Mouse (Mus musculus) lung, embryonic 14.5 days (tissue): ENCODE results near the gene Ercc1. TPM values are rescaled to one million over a fixed set of nuclear protein-coding genes. Genes with fewer than 3 reads are reported as not detected.
A peak's percentile ranks its signal among the peaks of the same experiment; 100 is the strongest.

Source experiments
- ATAC-seq: fragments of 200-750 bp; cut with Nextera tagmentation; 2 replicates; pipeline ENCODE4 v1.8.0; 2017; ENCODE audit warnings: mild to moderate bottlenecking, moderate TSS enrichment, moderate library complexity; ENCODE audit not compliant: insufficient read depth
- DNase-seq: peaks from one replicate; pipeline ENCODE4 v3.0.0-alpha.2; 2015
- H3K27ac ChIP-seq: fragments of 300-500 bp; sonication (generic); 2 replicates; pipeline ENCODE4 v1.5.1; 2014; ENCODE audit warnings: low read depth, mild to moderate bottlenecking, moderate library complexity
- H3K27me3 ChIP-seq: fragments of 300-500 bp; sonication (generic); 2 replicates; pipeline ENCODE4 v1.6.1; 2014; ENCODE audit warnings: low read length, control low read depth; ENCODE audit not compliant: insufficient read depth
- H3K36me3 ChIP-seq: fragments of 300-500 bp; sonication (generic); 2 replicates; pipeline ENCODE4 v1.6.1; 2014; ENCODE audit warnings: control low read depth; ENCODE audit not compliant: insufficient read depth
- H3K4me1 ChIP-seq: fragments of 300-500 bp; sonication (generic); 2 replicates; pipeline ENCODE4 v1.6.1; 2014; ENCODE audit warnings: antibody characterized with exemption, control low read depth; ENCODE audit not compliant: insufficient read depth
- H3K4me2 ChIP-seq: fragments of 300-500 bp; sonication (generic); 2 replicates; pipeline ENCODE4 v1.6.1; 2014; ENCODE audit warnings: mild to moderate bottlenecking
- H3K4me3 ChIP-seq: fragments of 300-500 bp; sonication (generic); 2 replicates; pipeline ENCODE4 v1.5.1; 2014; ENCODE audit warnings: low read depth, low read length
- H3K9ac ChIP-seq: fragments of 300-500 bp; sonication (generic); 2 replicates; pipeline ENCODE4 v1.6.1; 2014
- H3K9me3 ChIP-seq: fragments of 300-500 bp; sonication (generic); 2 replicates; pipeline ENCODE4 v1.6.1; 2016; ENCODE audit warnings: low read depth, low read length, control low read depth
- CTCF ChIP-seq: IDR thresholded peaks from 2 replicates; pipeline ENCODE4 v1.5.1; 2016; ENCODE audit warnings: antibody characterized with exemption, low read depth
- WGBS: fragments of 180-500 bp; shearing (Covaris S2); extraction: QIAGEN DNeasy Blood & Tissue Kit; methylation state at CpG from one replicate; pipeline ENCODE4 v1.1.7; 2014; 5-methylcytosine and 5-hydroxymethylcytosine counted together
- polyA plus RNA-seq: library from polyadenylated mRNA; unstranded; fragments of >200 nt; fragmentation: Nextera tagmentation; extraction: Ambion mirVana; gene quantifications from 2 replicates; pipeline ENCODE4 v1.2.1, GENCODE M21; 2014

Gene Ercc1
- polyA plus RNA-seq, 1 experiment from 2014 or later, result 90.5 TPM

GRCm38 (mm10) chr7:19305796-19306765, 38.5 kb upstream of the Ercc1 start:
- no peak for TF ChIP-seq CTCF
- H3K9ac ChIP-seq, result no peak overlapping the region
- no peak for DNase-seq
- H3K27ac ChIP-seq, result no peak overlapping the region
- no peaks in the 10 kb centered on the region for H3K36me3 ChIP-seq
- H3K27me3 ChIP-seq, result peaks cover 58% of the 10 kb centered on the region
- H3K4me3 ChIP-seq, result no peak overlapping the region
- no peak overlapping the region for H3K4me2 ChIP-seq
- 49% methylated on average over 16 of the region's 16 CpGs for WGBS
- ATAC-seq, result no peak
- no peaks in the 10 kb centered on the region for H3K4me1 ChIP-seq
- no peaks in the 10 kb centered on the region for H3K9me3 ChIP-seq

DNA sequence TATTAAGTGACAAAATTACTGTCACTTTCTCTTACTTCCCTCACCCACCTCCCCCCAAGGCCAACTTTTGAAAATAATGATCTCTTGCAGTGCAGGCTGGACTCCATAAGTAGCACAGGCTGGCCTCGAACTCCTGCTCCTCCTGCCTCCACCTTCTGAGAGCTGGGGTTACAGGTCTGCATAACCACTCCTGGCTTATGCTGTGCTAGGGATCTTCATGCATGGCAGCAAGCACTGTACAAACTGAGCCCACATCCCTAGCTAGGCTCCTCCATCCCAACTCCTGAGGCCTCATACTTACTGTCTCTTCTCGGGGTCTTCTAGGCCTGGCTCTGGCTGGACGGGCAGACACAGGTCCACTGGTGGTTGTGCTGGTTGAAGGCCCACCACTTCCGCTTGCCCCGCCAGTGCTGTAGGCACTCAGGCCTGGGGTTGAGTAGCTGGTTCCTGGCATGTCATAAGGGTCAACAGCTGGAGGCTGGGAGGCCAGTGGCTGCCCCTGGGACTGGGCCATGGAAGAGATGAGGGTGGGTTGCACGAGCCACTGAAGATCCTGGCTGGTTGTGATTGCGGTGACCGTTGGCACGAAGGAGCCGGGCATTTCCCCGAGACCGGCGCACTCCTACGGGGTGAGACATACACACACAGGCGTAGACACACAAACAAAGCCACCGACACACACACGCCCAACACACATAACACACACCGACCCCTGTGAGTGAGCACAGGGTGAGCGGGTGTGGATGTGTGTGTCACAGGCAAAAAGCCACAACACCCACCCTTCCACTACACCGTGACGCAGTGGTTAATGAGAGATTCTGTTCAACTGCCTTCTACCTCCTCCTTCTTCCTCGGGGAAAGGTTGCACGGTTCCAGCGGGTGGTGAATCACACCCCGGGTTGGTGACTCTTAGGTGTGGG, 37.5 kb upstream of the Ercc1 start:
- 66% methylated on average over 25 of the region's 25 CpGs for WGBS

GRCm38 (mm10) chr7:19307739-19308453, 36.7 kb upstream of the Ercc1 start:
- Histone ChIP-seq H3K9ac (peak overlapping the region; percentile 49), H3K4me2 (peak overlapping the region; percentile 100), H3K4me1 (no peaks in the 10 kb centered on the region), H3K9me3 (no peaks in the 10 kb centered on the region), H3K27ac (peak overlapping the region; percentile 77), H3K36me3 (no peaks in the 10 kb centered on the region), H3K4me3 (peak overlapping the region; percentile 57), H3K27me3 (peaks cover 46% of the 10 kb centered on the region)
- ATAC-seq (peak; percentile 61), DNase-seq (peak; percentile 81)
- peak; percentile 31 for TF ChIP-seq CTCF
- 2% methylated on average over 18 of the region's 18 CpGs for WGBS

More for the DNA sequence above, 37.5 kb upstream of the Ercc1 start:
- H3K4me1 ChIP-seq, result no peaks in the 10 kb centered on the region
- no peak overlapping the region for H3K9ac ChIP-seq
- H3K27ac ChIP-seq, result no peak overlapping the region
- no peaks in the 10 kb centered on the region for H3K9me3 ChIP-seq
- no peak for DNase-seq
- H3K4me3 ChIP-seq, result no peak overlapping the region; the same call in 1 of the 2 replicates
- no peak for TF ChIP-seq CTCF
- peaks cover 54% of the 10 kb centered on the region for H3K27me3 ChIP-seq
- no peaks in the 10 kb centered on the region for H3K36me3 ChIP-seq
- ATAC-seq, result no peak
- peak overlapping the region; percentile 100; the same call in 1 of the 2 replicates for H3K4me2 ChIP-seq

DNA sequence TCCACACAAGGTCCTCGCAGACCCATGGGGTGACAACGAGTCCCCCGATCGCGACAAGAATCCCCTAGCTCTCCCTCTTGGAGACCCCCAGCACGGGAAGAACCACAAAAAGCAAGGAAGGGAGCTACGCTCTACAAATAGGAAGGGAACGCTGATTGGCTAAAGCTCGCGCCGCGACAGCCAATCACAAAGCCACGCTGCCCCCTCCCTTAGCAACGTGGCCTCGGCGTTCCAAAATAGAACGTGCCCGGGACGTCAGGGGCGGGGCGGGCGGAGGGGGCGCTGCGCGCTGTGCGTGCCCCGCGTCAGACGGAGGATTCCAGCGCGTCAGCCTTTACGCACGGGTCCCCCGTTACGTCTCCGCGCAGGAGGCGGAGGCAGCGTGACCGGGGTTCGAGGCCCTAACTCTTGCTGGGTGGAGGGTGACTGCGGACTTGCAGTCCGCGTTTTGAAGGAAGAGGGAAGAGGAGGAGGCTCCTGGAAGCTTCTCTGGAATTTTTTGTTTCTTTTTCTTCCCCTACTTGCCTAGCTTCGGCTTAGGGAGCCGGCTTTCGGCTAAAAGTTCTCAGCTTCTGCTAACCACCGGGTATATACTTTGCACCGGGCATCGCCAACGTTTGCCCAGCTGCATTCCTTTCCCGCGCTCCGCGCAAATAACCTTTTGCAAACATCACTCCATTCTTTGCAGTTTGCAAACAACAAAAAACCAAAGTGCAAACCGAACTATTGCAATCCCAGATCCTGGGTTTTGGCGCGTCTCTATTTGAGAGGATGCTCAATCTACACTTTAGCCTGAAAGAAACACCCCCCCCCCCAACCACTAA, 35.9 kb upstream of the Ercc1 start:
- peak overlapping the region; percentile 57 for H3K4me3 ChIP-seq
- H3K9ac ChIP-seq, result peak overlapping the region; percentile 51
- DNase-seq, result peak; percentile 97
- H3K4me1 ChIP-seq, result no peaks in the 10 kb centered on the region
- H3K27me3 ChIP-seq, result peaks cover 38% of the 10 kb centered on the region
- no peaks in the 10 kb centered on the region for H3K9me3 ChIP-seq
- H3K4me2 ChIP-seq, result peak overlapping the region; percentile 100
- peak; percentile 39 for TF ChIP-seq CTCF
- WGBS, result under 1% methylated on average over 58 of the region's 58 CpGs
- H3K36me3 ChIP-seq, result no peaks in the 10 kb centered on the region
- peak; percentile 87 for ATAC-seq
- peak overlapping the region; percentile 77 for H3K27ac ChIP-seq

GRCm38 (mm10) chr7:19309278-19309883, 35.2 kb upstream of the Ercc1 start:
- H3K9ac ChIP-seq, result peak overlapping the region; percentile 51
- TF ChIP-seq CTCF, result no peak
- H3K4me3 ChIP-seq, result peak overlapping the region; percentile 57
- DNase-seq (peak; percentile 8), ATAC-seq (no peak)
- peaks cover 31% of the 10 kb centered on the region for H3K27me3 ChIP-seq
- H3K4me2 ChIP-seq, result peak overlapping the region; percentile 100
- no peak overlapping the region for H3K27ac ChIP-seq
- H3K36me3 ChIP-seq, result no peaks in the 10 kb centered on the region
- no peaks in the 10 kb centered on the region for H3K9me3 ChIP-seq
- H3K4me1 ChIP-seq, result no peaks in the 10 kb centered on the region
- under 1% methylated on average over 48 of the region's 48 CpGs for WGBS
